Mouse (Mus musculus): Measurements from ENCODE around the gene Erlin1.

Erlin1 gene

DNA sequence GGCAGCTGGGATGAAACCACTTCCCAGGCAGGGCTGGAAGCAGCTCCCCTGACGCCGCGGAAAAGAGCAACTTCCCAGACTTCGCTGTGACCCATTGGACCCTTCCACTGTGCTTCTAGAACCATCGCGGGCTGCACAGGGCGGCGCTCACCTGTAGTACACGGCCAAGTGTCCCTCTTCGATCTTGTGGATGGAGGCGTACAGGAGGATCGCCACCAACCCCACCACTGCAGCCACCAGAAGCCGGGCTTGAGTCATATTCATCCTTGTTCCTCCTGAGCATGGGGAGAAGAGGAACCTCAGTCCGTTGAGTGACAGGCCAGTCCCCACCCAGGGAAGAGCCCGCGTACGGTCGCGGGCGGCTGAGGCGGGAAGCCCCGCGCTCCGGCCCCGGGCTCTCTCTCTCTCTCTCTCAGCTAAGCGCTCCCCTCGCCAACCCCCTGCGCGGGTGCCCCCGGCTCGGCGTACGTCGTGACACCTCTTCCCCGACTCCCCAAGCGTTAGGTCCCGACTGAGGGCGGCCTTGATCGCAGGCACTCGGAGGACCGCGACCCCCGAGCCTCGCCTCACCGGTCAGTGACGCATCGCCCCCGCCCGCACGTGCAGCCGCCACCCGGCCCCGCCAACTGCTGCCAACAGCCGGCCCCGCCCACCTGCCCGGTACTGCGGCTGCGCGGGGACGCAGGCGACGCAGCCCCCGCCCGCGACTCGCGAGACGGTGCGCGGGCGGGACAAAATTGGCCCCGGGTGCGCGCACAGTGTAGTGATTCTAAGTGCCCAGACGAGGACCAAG, at the start of gene Erlin1:
TSS of gene Erlin1 (minus strand) at position 665 of the 793 bp plus-strand sequence.
- DNase-seq (ENCODE audit: low spot score), result peak; percentile 88

DNA sequence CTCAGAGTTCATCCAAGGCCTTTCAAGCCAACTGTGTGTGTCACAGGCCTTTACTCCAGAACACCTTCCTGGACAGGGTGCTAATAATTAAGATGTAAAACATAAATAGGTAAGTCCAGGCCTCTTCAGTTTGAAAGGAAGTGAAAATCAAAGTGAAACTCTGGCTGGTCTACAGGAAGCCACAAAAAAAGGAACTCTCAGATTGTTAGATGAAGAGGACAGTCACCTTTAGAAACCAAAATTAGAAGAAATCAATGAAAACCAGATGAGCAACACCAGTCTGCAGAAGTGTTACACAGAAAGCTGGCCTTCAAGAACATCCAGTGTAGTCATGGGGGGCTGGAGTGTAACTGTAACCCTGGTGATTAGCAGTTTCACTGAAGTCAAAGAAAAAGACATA, 48.2 kb upstream of the Erlin1 start:
- no peak for DNase-seq (ENCODE audit: low spot score)

DNA sequence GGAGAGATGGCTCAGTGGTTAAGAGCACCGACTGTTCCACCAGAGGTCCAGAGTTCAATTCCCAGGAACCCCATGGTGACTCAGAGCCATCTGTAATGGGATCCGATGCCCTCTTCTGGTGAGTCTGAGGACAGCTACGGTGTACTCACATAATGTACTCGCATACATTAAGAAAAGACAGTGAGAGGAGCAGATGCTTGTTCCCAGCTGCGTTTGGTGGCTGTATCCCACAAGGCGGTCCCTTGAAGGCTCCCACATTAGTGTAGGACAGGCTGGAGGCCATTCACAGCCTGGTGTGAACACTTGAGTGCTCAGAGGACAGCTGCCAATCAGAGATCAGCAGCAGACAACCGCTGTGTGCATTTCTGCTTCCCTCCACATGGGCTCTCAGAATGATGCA, 42.1 kb upstream of the Erlin1 start:
- DNase-seq (ENCODE audit: low spot score), result no peak

DNA sequence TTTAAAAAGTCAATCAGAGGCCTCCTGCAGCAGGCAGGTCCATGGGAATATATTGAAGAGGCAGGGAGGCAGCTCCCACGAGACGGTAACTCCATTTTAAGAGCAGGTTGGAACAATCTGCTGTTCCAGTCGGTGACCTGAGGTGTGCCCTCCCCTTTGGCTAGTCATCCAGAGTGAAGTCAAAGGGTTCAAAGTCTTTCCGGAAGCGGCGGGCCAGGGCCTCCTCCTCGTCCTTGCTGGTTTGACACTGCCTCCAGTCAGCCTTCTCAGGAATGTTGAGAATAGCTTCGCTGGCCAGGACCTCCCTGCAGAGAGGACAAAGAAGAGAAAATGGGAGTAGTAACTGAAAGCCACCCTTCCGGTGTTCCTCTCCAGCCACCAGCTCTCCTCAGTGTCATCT, 40.8 kb upstream of the Erlin1 start:
- DNase-seq (ENCODE audit: low spot score), result no peak

DNA sequence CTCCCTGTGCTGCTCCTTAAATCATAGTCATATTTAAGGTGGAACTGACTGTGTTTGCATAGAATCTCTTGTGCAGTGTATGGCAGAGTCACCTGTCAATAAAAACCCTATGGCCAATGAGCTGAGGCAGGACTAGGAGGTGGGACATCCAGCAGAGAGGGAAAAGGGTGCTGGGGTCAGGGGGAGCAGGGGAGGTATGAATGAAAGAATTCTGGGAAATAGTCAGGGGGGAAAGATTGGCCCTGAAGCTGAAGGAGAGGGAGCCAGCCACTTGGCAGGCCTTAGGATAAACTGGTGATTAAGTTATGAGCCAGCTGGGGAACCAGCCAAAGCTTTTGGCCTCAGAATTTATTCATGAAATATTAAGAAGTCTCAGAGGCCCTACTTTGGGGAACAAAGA, 39.4 kb upstream of the Erlin1 start:
- DNase-seq (ENCODE audit: low spot score), result no peak

DNA sequence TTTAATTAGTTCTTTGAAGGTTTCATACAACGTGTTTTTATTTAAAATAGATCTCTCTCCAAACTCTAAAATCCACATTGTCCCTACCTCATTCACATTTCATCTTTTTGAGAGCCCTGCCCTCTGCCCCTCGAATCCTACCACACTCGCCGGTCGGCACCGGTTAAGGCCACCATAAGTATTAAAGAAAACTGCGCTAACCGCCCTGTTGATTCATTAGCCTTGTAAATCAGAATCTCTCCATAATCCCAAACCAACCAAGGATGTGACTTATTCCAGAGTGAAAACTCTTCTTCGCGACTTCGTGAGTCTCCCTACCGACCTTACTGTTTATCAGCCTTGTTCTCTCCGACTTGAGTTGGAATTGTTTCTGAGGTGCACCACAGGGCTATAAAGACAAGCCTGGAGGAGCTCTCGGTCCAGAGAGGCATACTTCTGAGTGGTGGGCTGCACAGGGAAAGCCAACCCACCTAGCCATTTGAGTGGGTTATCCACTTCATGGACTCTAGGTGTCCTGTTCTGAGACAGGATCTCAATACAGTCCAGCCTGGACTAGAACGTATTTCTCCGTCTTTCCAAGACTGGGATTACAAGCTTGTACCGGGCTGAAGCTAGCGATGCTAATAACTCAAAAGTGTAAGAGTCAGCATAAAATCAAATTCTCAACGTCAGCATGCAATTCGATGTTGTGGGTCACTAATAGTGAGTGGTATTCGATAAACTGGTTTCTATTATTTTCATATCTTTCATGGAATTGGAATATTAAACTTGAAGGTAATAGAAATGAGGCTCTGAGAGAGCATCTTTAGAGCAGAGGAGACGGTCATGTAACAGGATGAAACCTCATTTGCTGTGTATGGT, 38.3 kb upstream of the Erlin1 start:
- DNase-seq (ENCODE audit: low spot score), result no peak

DNA sequence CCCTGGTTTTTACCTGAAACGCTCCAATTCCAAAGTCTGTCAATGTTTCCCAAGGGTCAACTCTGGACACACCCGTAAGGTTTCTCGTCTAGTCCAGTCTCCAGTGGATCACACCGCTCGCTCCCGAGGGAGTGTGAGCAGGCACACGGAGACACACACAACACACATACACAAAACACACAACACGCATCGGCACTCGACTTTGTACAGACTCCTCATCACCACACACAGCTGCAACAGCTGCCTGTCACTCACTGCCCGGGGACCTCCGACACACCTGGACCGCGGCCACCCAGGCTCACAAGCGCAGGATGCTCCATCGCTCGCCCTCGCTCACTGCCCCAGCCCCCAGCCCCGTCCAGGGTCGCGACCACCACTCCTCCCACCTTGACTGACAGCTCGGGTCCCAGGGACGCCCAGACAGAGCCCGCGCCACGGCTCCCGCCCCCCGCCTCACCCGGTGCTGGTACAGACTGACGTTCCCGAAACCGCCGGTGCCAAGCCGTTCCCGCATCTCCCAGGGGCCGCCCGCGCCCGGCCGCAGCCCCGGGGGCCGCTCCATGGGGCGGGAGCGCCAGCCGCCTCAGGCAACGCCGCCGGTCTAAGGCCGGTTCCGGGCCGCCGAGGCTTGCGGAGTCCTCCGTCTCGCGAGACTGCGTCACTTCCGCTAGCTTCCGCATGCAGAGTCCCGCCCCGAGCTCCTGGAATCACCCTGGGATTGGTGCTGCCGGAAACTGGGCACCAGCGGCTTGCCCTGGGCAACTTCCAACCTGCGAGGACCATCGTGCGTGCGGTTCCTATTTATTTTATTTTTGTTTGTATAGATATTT, 37.5 kb upstream of the Erlin1 start, which contains the start of gene Chuk:
TSS of gene Chuk (minus strand) at position 650 of the 830 bp plus-strand sequence.
- DNase-seq (ENCODE audit: low spot score), result peak; percentile 94

DNA sequence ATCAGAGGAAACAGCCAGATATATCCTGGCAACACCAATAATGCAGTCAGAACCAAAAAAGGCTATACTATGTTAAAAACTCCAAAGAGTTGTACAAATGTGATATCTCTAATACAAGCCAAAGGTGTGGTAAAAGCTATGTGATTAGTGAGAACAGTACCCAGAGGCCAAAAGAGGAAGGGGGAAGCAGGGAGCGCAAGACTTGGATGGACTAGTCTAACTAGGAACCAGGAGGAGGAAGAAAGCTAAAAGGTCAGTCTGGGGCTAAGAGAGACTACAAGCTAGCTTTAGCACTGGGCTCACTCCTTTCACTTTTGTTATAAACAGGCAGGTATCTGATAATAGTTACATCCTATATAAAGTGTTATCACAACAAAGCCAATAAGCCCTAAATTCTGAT, 34.8 kb upstream of the Erlin1 start:
- DNase-seq (ENCODE audit: low spot score), result no peak

DNA sequence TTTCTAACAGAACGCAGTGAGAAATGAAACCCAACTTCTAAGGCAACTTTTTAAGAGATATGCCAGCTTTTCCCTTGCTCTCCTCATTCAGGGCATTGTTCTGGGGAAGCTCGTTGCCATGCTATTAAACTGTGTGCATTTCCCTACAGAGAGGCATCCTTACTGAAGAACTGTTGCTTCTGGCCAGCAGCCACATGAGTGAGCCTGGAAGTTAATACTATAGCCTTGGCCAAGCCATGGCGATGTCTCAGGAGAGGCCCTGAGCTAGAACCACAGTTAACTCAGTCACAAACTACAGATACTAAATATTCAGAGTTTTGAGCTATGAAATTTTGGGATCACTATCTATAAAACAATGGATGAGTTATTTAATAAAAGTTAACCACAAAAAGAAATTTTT, 33.4 kb upstream of the Erlin1 start:
- no peak for DNase-seq (ENCODE audit: low spot score)

DNA sequence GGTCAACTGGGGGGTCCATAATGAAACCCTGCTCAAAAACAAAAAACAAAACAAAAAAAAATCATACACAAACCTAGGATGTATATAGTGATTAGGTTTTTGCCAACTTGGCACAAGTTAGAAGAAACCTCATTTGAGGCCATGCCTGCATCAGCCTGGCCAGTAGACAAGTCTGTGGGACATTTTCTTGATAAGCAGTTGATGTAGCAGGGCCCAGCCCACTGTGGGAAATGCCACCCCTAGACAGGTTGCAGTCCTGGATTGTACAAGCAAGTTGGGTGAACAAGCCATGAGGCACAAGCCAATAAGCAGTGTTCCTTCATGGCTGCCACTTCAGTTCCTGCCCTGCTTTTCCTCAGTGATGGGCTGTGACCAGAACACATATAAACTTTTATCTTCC, 31.3 kb upstream of the Erlin1 start:
- no peak for DNase-seq (ENCODE audit: low spot score)

DNA sequence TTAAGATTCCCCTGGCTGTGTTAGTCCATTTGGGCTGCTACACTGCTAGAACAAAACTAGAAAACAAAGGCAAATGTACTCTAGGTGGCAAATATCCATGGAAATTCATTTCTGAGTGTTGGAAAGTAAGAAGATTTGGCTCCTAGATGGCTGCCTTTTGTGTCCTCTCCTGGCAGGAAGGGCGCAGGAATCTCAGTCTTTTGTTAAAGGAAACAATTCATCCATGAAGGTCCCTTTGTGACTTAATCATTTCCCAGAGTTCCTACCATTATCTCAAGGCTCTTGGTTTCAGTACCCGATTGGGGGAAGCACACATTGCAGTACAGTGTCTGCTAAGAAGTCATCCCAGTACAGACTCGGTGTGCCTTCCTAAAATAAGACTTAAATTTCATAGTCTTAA, 16.7 kb upstream of the Erlin1 start:
- no peak for DNase-seq (ENCODE audit: low spot score)

DNA sequence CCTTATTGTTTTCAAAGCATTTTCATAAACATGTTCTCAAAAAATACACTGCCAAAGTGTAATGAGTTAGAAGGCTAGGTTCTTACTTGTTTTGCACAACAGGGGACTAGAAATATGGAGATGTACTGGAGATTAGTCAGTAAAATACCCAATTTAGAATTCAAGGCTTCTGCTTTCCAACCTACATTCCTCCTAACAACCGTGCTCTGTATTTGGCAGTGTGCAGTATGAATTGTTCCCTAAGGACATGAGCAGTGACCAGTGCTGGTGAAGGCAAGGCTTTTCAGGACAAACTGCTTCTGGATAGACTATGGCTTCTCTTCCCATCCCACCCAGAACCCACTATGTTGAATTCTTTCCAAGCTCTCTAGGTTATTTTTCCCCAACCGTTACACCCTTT, 11.3 kb upstream of the Erlin1 start:
- no peak for DNase-seq (ENCODE audit: low spot score)

DNA sequence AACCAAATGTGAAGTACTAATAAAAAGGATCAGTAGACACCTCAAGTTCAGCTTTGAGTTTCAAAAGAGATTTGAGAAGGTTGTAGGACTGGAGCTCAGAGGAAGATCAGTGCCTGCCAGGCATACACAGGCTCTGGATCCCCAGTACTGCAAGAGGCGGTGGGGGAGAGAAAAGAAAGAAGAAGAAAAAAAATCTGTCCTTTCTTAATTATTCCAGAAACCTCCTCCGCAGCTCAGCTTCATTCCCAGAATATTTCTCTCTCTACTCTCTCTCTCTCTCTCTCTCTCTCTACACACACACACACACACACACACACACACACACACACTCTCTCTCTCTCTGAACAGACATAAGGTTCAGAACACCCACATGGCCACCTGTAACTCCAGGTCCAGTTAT, 10.4 kb upstream of the Erlin1 start:
- DNase-seq (ENCODE audit: low spot score), result no peak

DNA sequence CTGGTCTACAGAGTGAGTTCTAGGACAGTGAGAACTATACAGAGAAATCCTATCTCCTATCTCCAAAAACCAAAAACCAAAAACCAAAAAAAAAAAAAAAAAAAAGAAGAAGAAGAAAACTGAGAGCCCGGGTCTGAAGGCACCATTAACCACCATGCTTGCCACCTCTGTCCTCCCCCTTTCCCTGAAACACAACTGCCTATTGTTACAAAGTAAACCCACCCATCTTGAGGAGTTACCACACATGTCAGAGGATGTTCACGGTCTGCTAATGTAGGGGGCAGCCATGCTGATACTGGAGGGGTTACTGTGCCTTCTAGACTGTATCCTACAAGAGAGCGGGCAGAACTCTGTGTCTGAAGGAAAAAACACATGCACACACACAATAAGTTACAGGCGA, 7.4 kb upstream of the Erlin1 start:
- no peak for DNase-seq (ENCODE audit: low spot score)

DNA sequence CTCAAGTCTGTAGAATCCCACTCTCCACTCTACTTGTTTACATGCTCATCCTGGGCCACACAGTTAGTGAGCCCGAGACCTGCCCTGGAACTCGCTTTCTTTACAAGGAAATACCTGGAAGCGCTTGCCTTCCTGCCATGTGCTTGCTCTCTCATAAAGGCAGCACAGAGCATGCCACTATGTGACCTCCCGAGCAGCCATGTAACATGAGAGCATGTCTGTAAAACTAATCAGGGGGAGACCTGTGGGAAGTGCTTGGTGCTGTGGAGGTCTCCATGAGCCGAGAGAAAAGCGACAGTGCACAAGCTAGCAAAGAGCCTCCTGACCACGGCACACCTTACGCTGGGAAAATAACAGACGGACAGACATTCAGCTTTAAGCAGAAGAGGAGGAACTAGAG, 6.9 kb upstream of the Erlin1 start:
- DNase-seq (ENCODE audit: low spot score), result no peak

DNA sequence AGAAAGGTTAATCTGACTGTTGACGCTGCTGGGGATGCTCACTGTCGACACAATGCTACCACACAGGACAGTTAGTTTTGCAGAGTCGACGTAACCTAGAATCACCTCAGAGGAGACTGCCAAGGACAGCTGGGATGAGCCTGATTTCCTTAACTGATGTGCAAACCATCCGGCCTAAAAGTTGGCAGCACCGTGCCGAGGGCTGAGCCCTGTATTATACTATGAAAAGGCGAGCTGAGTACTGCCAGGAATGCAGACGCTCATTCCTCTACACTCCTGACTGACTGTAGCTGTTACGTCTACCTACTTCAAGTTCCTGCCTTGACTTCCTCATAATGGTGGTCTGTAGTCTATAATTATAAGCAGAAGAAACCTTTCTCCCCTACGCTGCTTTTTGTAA, 5.4 kb upstream of the Erlin1 start:
- DNase-seq (ENCODE audit: low spot score), result no peak

DNA sequence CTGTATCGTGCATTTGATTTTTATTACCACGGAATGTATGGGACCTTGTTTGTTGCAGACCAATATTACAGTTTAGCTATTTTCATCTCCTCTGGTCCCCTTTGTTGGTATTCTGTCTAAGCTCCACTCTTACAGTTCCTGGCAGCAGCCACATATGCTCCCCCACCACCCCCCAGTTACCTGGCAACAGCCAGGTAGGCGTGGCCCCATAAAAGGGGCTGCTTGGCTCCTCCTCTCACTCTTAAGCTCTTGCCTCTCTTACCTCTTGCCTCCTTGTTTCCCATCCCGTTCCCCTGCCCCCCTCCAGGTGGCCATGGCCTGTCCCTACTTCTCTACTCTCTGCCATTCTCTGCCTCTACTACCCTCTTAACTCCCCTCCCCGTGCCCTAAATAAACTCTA, 1.6 kb upstream of the Erlin1 start:
- no peak for DNase-seq (ENCODE audit: low spot score)

DNA sequence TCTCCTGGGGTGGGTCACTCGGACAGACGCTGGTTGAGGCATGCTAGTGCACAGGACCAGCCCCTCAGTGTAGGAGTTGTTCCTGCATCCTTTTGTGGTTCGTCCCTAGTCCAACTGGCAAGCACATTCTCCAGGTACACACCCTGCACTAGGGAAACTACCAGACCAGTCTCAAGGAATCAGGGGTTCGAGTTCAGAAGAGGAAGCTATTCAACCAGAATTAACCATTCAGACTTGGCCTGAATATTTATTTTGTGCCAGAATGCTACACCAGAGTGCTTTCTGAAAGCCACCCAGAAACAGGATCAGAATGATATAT, 288 bp upstream of the Erlin1 start:
- no peak for DNase-seq (ENCODE audit: low spot score)

DNA sequence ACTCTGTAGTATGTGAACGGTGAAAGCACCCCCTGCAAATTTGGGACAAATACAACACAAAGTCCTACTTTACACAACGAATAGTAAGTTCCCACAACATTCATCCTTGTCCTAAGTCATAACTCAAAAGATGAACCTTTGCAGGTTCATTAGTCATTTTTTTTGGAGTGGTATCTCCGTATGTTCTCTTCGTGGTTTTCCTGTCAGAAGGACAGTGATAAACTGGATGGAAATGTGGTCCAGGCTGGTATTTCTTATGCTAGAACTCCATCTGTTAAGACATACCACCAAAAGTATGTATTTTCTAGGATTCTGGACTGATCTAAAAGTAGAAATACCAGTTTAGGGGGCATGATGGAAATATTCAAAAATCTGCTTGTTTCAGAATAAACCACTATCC, 1.4 kb downstream of the Erlin1 start:
- DNase-seq (ENCODE audit: low spot score), result no peak

DNA sequence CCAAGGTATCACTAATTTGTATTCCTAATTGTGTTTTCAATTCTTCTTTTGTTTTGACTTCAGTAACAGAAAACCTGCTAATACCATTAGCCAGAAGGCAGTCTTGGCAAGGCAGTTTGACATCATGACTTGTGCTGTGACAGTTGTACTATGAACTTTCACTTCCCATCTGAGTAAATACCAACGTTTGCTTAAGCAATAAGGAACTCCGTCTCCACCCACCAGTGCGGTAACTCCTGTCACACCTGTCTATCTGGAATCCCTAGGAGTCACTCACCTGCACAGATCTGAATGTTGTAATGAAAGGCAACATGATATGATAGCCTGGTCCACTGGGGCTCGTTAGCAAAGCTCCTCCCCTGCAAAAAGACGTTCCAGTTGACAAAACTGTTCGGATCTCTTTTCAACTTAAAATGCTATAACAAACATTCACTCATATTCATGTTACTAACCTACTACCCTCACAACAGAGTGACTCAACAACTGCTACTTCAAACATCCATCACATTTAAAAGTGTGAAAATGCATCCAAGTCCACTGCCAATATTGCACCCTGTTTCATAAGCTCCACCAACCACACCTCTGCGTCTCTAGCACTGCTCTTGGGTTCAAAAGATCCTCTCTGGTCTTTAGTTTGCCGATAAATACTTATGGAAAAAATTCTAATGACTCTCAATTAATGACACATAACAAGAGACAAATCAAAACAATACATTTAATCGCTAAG, 2.1 kb downstream of the Erlin1 start:
- no peak for DNase-seq (ENCODE audit: low spot score)

DNA sequence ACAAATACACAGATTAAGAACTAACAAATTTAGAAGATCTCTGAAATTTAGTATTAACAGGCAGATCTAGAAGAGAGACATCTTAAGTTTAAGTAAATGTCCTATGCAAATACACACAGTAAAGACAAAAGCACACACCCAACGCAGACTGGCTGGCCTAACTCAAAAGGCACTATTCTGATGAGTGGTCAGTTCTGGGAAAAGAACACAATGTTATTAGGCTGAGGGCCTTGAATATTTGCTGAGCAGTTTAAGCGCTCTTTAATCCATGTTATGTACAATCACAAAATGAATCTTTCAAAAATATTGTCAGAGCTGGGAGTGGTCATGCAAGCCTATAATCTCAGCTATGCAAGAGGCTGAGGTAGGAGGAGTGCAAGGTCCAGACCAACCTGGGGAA, 4.9 kb downstream of the Erlin1 start:
- no peak for DNase-seq (ENCODE audit: low spot score)

DNA sequence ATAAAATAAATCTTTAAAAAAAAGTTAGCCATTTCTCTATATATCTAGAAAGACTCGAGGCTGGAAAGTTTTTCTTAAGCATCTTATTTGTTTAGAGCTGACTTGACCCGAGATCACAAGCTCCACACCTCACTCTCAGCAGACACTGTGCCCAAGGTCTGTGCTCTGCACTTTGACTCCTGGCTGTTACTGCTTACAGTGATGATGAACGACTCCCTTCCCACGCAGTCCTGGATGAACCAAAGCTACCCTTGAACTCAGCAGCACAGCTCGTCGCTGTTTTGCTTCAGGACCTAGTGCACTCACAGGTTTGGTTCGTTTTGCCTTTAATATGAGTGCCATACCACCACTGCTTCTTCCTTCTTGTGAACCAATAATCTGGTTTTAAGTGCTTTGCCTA, 5.8 kb downstream of the Erlin1 start:
- DNase-seq (ENCODE audit: low spot score), result no peak

Data from layer of hippocampus, adult 11-12 months (tissue).